Mouse (Mus musculus): ENCODE data around the gene Zfp609.

GRCm38 (mm10) chr9:65794313-65794712 lies 33.1 kb downstream of the Zfp609 start:
- TF ChIP-seq POLR2A (IDR thresholded peaks at IDR 0.05; ENCODE audit: insufficient read depth, low read length) (no peak), CTCF (IDR thresholded peaks at IDR 0.05; ENCODE audit: low read depth, low read length) (no peak), EP300 (IDR thresholded peaks at IDR 0.05; ENCODE audit: insufficient read depth, low read depth, low read length) (no peak)

Data from ES-Bruce4 (cell line).